Mouse (Mus musculus) heart, adult 2 months (tissue): ENCODE results near the gene Azgp1.
A peak's percentile ranks its signal among the peaks of the same experiment; 100 is the strongest.

Experiments
- CTCF ChIP-seq: fragments of 200-600 bp; IDR thresholded peaks from 2 replicates; pipeline ENCODE4 v1.8.1; 2022; ENCODE audit warnings: antibody characterized with exemption, mild to moderate bottlenecking, moderate library complexity
- EP300 ChIP-seq: fragments of 200-500 bp; IDR thresholded peaks from 2 replicates; pipeline ENCODE4 v1.6.1; 2011; ENCODE audit warnings: low read depth, low read length, control low read depth; ENCODE audit not compliant: insufficient read depth

GRCm38 (mm10) chr5:137951218-137951617 is 30.1 kb upstream of the Azgp1 start:
- TF ChIP-seq CTCF (peak; percentile 51), EP300 (no peak)
